Comparison of ENCODE assay signal across 23 mouse cellular contexts in the genomic region with DNA sequence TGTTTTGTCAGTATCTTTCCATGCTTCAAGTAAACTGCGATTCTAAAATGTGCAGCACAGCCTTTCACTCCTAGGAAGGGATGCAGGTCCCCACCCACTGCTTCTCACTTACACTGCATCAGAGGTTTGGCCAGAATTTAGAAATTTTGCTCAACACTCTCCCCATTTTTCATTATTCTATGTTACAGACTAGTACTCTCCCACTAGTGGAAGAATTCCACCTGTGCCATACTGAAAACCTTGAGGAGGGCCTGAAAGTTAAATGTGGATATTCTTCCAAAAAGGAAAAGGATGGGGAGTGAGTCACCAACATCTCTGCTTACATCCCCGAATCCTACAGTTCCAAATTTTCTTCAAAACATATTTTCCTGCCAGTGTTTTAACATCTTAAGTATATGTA.
"Had no signal": no experiment of that assay in that cellular context is flagged by ENCODE, and none has a peak within 500 bp of the region (broad histone marks: within the 10 kb centered on the region; RNA-seq: fewer than 3 reads in every experiment).

No protein-coding gene starts in this region.

- DNase-seq: kidney, adult 11 months; kidney, adult 8-10 months; kidney, postnatal 10 days; kidney, postnatal 36 days; layer of hippocampus, adult 9-11 months; left cerebral cortex, postnatal 4 days; liver, postnatal 0 days; lung, embryonic 14.5 days; spleen, adult 18-20 months; thymus, adult 2 months; thymus, postnatal 14 days; thymus, postnatal 4 days had no signal

- ATAC-seq: liver, postnatal 0 days; lung, postnatal 0 days; midbrain, embryonic 15.5 days had no signal

- H3K27me3 ChIP-seq: kidney, embryonic 15.5 days; limb, embryonic 12.5 days; limb, embryonic 15.5 days; midbrain, embryonic 12.5 days; midbrain, embryonic 15.5 days; neural tube, embryonic 13.5 days; stomach, embryonic 15.5 days had no signal

- H3K27ac ChIP-seq: kidney, embryonic 15.5 days; limb, embryonic 12.5 days; limb, embryonic 15.5 days; liver, embryonic 14.5 days; macrophage; midbrain, embryonic 12.5 days; midbrain, embryonic 15.5 days; neural tube, embryonic 13.5 days; stomach, embryonic 15.5 days had no signal

- H3K4me3 ChIP-seq: kidney, embryonic 15.5 days; limb, embryonic 12.5 days; limb, embryonic 15.5 days; midbrain, embryonic 12.5 days; midbrain, embryonic 15.5 days; neural tube, embryonic 13.5 days; stomach, embryonic 15.5 days had no signal

- H3K36me3 ChIP-seq: kidney, embryonic 15.5 days; limb, embryonic 12.5 days; limb, embryonic 15.5 days; midbrain, embryonic 12.5 days; midbrain, embryonic 15.5 days; neural tube, embryonic 13.5 days; stomach, embryonic 15.5 days had no signal

- H3K4me2 ChIP-seq: kidney, embryonic 15.5 days; limb, embryonic 12.5 days; limb, embryonic 15.5 days; liver, embryonic 11.5 days; lung, embryonic 14.5 days; midbrain, embryonic 12.5 days; midbrain, embryonic 15.5 days; neural tube, embryonic 13.5 days; stomach, embryonic 15.5 days had no signal

- H3K9ac ChIP-seq: kidney, embryonic 15.5 days; limb, embryonic 12.5 days; limb, embryonic 15.5 days; liver, embryonic 14.5 days; liver, postnatal 0 days; lung, embryonic 14.5 days; midbrain, embryonic 12.5 days; midbrain, embryonic 15.5 days; neural tube, embryonic 13.5 days; stomach, embryonic 15.5 days had no signal

- H3K4me1 ChIP-seq: kidney, embryonic 15.5 days; limb, embryonic 12.5 days; limb, embryonic 15.5 days; midbrain, embryonic 12.5 days; midbrain, embryonic 15.5 days; neural tube, embryonic 13.5 days; stomach, embryonic 15.5 days had no signal

- H3K9me3 ChIP-seq: kidney, embryonic 15.5 days; limb, embryonic 12.5 days; limb, embryonic 15.5 days; midbrain, embryonic 12.5 days; midbrain, embryonic 15.5 days; neural tube, embryonic 13.5 days; stomach, embryonic 15.5 days had no signal
